8 mouse cellular contexts compared by ENCODE assay signal in genomic region chr3:51702701-51703286, GRCm38 (mm10). TPM values are rescaled to one million over a fixed set of nuclear protein-coding genes. Genes with fewer than 3 reads are reported as not detected.
DNase-seq lines count a peak whose midpoint lies in the region; ATAC-seq and TF ChIP-seq lines count a peak whose summit lies in the region.

No protein-coding gene starts in this region.

- H3K9ac ChIP-seq in forebrain, postnatal 0 days, result no peak overlapping the region
- peak overlapping the region; percentile 60; the same call in 1 of the 2 replicates for H3K9ac ChIP-seq in midbrain, embryonic 14.5 days (replicated peaks; ENCODE audit: low read length)

- H3K4me3 ChIP-seq in forebrain, postnatal 0 days (ENCODE audit: low read depth, low read length), result no peak overlapping the region
- no peak overlapping the region for H3K4me3 ChIP-seq in midbrain, embryonic 14.5 days (replicated peaks; ENCODE audit: low read depth, low read length)
- H3K4me3 ChIP-seq in left cerebral cortex, adult 2 months, result no peak overlapping the region

- H3K27ac ChIP-seq in forebrain, postnatal 0 days (ENCODE audit: low read depth, low read length), result 0 out of 2 replicates have a peak overlapping the region, but pooled peaks have one; percentile 88
- H3K27ac ChIP-seq in midbrain, embryonic 14.5 days (replicated peaks; ENCODE audit: low read depth, low read length), result peak overlapping the region; percentile 96
- H3K27ac ChIP-seq in left cerebral cortex, adult 2 months, result no peak overlapping the region

- H3K4me1 ChIP-seq in forebrain, postnatal 0 days (ENCODE audit: insufficient read depth), result peaks cover 12% of the 10 kb centered on the region
- peaks cover 37% of the 10 kb centered on the region for H3K4me1 ChIP-seq in midbrain, embryonic 14.5 days (ENCODE audit: control insufficient read depth, insufficient read depth, low read length)

- TF ChIP-seq POLR2A in brain, embryonic 14.5 days (IDR thresholded peaks at IDR 0.05; ENCODE audit: borderline replicate concordance, extremely low read depth, insufficient read depth, insufficient read length, poor library complexity, severe bottlenecking), result no peak

- intact Hi-C loops in left cerebral cortex, postnatal 36 days (cut with DNase I), result loop anchor here (5.0 kb wide), 4 partner anchors 85 to 495 kb away; no protein-coding TSS in a partner anchor
- intact Hi-C loops in left cerebral cortex, adult 2 months (cut with DNase I), result loop anchor here (5.0 to 10.0 kb wide), 4 partner anchors 85 to 305 kb away; no protein-coding TSS in a partner anchor

- no peaks in the 10 kb centered on the region for H3K27me3 ChIP-seq in forebrain, postnatal 0 days (ENCODE audit: insufficient read depth, low read length)
- H3K27me3 ChIP-seq in midbrain, embryonic 14.5 days (ENCODE audit: control insufficient read depth, insufficient read depth, low read length), result no peaks in the 10 kb centered on the region

- 62% methylated on average over 8 of the region's 8 CpGs for WGBS in forebrain, postnatal 0 days
- 56% methylated on average over 8 of the region's 8 CpGs for WGBS in midbrain, embryonic 14.5 days

- H3K4me2 ChIP-seq in forebrain, postnatal 0 days (ENCODE audit: low read depth), result no peak overlapping the region
- H3K4me2 ChIP-seq in midbrain, embryonic 14.5 days (ENCODE audit: low read length), result peak overlapping the region; percentile 58

- peak; percentile 33 for DNase-seq in brain, embryonic 14.5 days (ENCODE audit: low read depth)
- peak; percentile 49 to 58 for DNase-seq in cerebellum, postnatal 10 days
- peak; percentile 17 for DNase-seq in forebrain, postnatal 0 days
- peak; percentile 40 for DNase-seq in midbrain, embryonic 14.5 days
- DNase-seq in gastrocnemius, postnatal 25 days, result no peak
- no peak for DNase-seq in left cerebral cortex, postnatal 36 days (ENCODE audit: low spot score in 2 of 2)
- DNase-seq in left cerebral cortex, adult 2 months (ENCODE audit: extremely low spot score in 1 of 2, low spot score in 2 of 2), result no peak

- no peak for ATAC-seq in forebrain, postnatal 0 days
- no peak for ATAC-seq in midbrain, embryonic 14.5 days (ENCODE audit: low FRiP score, low TSS enrichment)
- ATAC-seq in inflammation-experienced regulatory T-cells, adult 6 months, result no peak

- no peak for TF ChIP-seq CTCF in brain, embryonic 14.5 days (IDR thresholded peaks at IDR 0.05; ENCODE audit: borderline replicate concordance, extremely low read depth, insufficient read depth, insufficient read length)
- TF ChIP-seq CTCF in forebrain, postnatal 0 days (IDR thresholded peaks at IDR 0.05; ENCODE audit: low read depth), result no peak
- TF ChIP-seq CTCF in left cerebral cortex, adult 2 months (IDR thresholded peaks at IDR 0.05), result no peak

- no peaks in the 10 kb centered on the region for H3K36me3 ChIP-seq in forebrain, postnatal 0 days (ENCODE audit: insufficient read depth)
- H3K36me3 ChIP-seq in midbrain, embryonic 14.5 days (ENCODE audit: control insufficient read depth, insufficient read depth, low read length), result no peaks in the 10 kb centered on the region

- no peaks in the 10 kb centered on the region for H3K9me3 ChIP-seq in forebrain, postnatal 0 days (ENCODE audit: low read length)
- no peaks in the 10 kb centered on the region for H3K9me3 ChIP-seq in midbrain, embryonic 14.5 days (ENCODE audit: control insufficient read depth, low read length)

RNA-seq across cellular contexts. Expression of gene Mgst2, which starts 42.6 kb away (rescaled TPM):
- polyA plus RNA-seq in brain, embryonic 14.5 days (2012; rRNA removed), result 0.19 TPM in 1 of 2 replicates, not detected in the other
- total RNA-seq in forebrain, postnatal 0 days (2014; rRNA removed), result 0.54 TPM in 1 of 2 replicates, not detected in the other
- polyA plus RNA-seq in forebrain, postnatal 0 days (2015; fragmentation: Nextera tagmentation; extraction: Ambion mirVana), result 0.83 and 0.94 TPM in 2 replicates
- polyA plus RNA-seq in midbrain, embryonic 14.5 days (2014; fragmentation: Nextera tagmentation; extraction: Ambion mirVana), result 0.46 and 0.86 TPM in 2 replicates
- polyA plus RNA-seq in inflammation-experienced regulatory T-cells, adult 6 months (2017; shearing (Covaris generic)), result 100 to 1,000 TPM in 1 of 3 experiments, 10 to 100 TPM in 2; 13.4 to 184 (median 82.2) TPM
- total RNA-seq in gastrocnemius, postnatal 25 days (2021), result under 1 TPM; 0.80 to 0.87 TPM
- not detected for total RNA-seq in left cerebral cortex, postnatal 36 days (2021)
- total RNA-seq in left cerebral cortex, adult 2 months (2021), result not detected

Comparison
In these comparisons a context has a peak if more than half of its experiments do, and no peak if none do; other contexts are left out.
1. DNase-seq: peak in brain, embryonic 14.5 days (single experiment), cerebellum, postnatal 10 days (2 of 2), forebrain, postnatal 0 days (single experiment) and midbrain, embryonic 14.5 days (single experiment); none in gastrocnemius, postnatal 25 days (single experiment), left cerebral cortex, postnatal 36 days (0 of 2) and left cerebral cortex, adult 2 months (0 of 2).